Mouse (Mus musculus): Measurements from ENCODE around the gene Zc3h12c.
A peak's percentile ranks its signal among the peaks of the same experiment; 100 is the strongest.

Zc3h12c gene

GRCm38 (mm10) chr9:52167863-52168685 lies at the start of gene Zc3h12c:
Gene Zc3h12c (minus strand): TSS chr9:52168572.
- peak; percentile 10 for DNase-seq (ENCODE audit: low spot score)

DNA sequence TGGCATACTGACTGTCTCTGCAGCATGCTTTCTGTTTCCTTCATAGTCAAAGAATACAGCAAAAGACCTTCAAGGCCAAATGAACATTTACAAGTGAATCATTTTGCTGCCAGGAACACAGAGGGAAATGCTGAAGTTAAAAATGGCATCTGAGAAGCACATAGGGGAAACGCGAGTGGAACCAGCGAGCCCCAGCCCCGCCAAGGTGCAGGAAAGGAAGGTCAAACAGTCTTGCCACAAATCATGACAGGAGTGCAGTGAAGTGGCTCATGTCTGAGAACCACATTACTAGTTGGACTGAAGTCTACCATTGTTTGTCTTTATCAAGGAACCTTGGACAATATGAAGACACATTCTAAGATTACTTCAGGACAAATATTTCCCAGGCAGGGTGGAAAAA lies 49.3 kb upstream of the Zc3h12c start:
- no peak for DNase-seq (ENCODE audit: low spot score)

GRCm38 (mm10) chr9:52215291-52215690 lies 46.9 kb upstream of the Zc3h12c start:
- no peak for DNase-seq (ENCODE audit: low spot score)

DNA sequence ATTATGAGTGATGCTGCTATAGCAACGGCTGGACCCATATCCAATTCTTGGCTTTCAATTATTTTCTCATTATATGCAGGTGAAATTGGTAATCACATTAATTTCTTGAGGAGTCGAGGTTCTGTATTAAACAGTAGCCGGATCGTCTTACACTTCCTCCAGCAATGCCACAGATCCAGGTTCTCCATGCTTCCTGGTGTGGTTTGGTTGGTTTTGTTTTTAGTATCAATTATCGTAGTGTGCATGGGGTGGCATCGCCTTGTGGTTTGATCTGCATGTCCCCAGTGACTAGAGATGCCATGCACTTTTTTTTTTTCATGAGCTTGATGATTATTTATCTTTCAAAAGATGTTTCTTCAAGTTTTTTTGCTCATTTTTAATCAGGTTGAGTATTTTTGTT lies 44.0 kb upstream of the Zc3h12c start:
- no peak for DNase-seq (ENCODE audit: low spot score)

GRCm38 (mm10) chr9:52208510-52209030 lies 40.2 kb upstream of the Zc3h12c start:
- DNase-seq (ENCODE audit: low spot score): no peak

DNA sequence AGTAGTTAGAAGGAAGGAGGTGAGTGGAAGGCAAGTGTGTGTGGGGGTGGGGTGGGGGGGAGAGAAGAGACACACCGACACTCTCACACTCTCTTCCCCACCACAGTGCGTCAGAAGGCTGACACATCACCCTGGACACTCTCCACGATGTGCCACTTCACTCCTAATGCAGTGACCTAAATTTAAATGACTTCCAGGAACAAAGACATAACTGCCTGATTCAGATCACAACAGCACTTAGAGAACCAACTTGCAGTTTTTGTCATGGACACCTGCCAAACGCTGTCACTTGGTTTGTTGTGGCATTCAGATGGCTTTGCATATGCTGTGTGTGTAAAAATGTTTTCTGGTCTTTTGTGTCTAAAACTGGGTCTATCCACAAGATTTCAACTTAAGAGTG lies 34.8 kb upstream of the Zc3h12c start:
- no peak for DNase-seq (ENCODE audit: low spot score)

- no peak for DNase-seq (ENCODE audit: low spot score)
These were observed 31.9 kb upstream of the Zc3h12c start for GRCm38 (mm10) chr9:52200271-52200670.

- no peak for DNase-seq (ENCODE audit: low spot score)
These were observed 27.5 kb upstream of the Zc3h12c start for GRCm38 (mm10) chr9:52195853-52196252.

- no peak for DNase-seq (ENCODE audit: low spot score)
These were observed 25.5 kb upstream of the Zc3h12c start for GRCm38 (mm10) chr9:52193851-52194250.

GRCm38 (mm10) chr9:52190907-52191306 lies 22.5 kb upstream of the Zc3h12c start:
- no peak for DNase-seq (ENCODE audit: low spot score)

DNA sequence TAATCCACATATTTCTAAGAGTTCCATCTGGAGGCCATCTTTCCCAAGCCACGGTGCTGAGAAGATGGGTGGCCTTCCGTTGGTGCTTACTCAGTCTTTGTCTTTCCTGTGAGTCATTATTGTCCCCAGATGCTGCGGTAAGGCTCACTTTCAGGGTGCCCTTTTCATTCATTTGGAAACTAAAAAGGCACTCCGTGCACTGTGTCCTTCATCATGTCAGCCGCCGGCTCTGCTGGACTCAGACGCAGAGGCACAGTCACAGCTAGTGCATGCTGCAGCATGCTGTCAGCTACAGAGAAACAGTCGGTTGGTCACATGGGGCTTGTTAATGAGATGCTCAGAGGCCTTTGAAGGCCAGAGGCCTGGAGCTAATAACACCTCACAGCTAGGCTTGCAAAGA lies 19.7 kb upstream of the Zc3h12c start:
- no peak for DNase-seq (ENCODE audit: low spot score)

- DNase-seq (ENCODE audit: low spot score): no peak
These were observed 18.0 kb upstream of the Zc3h12c start for GRCm38 (mm10) chr9:52186296-52186941.

DNA sequence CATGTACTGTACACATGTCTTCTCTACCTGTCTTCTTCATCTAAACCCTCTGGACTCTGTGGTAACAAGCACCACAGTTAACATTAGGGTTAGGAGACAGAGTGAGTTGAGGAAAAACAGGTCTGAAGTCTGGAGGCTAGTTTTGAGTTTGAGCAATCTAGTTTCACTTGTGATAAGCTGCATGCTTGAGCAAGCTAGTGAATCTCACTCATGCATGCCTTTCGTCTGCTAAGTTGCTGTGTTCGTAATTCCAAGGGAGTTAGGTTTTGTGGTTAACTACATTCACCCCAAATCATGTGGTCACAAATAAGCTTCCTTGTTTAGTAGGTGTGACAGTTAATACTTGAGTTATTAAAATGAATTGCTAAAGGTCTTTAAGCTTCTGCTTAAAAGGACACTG lies 13.0 kb upstream of the Zc3h12c start:
- DNase-seq (ENCODE audit: low spot score): no peak

DNA sequence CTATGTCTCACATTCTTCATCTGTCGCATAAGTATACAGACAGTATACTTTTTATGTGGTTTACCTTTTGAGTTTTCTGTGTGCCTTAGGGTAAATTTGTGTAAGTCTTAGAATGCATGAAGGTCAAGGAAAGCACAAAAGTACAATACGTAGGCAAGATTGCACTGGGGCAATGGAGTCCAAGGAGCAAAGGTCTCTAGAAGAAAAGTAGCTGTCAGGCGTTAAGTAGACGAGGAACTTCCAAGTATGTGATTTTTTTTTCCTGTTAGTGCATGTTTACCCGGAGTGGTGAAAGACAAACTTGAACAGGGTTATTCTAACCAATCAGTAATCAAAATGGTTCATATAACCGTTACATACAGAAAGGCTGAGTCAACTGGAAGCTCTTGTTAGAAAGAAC lies 12.5 kb upstream of the Zc3h12c start:
- DNase-seq (ENCODE audit: low spot score): no peak

DNA sequence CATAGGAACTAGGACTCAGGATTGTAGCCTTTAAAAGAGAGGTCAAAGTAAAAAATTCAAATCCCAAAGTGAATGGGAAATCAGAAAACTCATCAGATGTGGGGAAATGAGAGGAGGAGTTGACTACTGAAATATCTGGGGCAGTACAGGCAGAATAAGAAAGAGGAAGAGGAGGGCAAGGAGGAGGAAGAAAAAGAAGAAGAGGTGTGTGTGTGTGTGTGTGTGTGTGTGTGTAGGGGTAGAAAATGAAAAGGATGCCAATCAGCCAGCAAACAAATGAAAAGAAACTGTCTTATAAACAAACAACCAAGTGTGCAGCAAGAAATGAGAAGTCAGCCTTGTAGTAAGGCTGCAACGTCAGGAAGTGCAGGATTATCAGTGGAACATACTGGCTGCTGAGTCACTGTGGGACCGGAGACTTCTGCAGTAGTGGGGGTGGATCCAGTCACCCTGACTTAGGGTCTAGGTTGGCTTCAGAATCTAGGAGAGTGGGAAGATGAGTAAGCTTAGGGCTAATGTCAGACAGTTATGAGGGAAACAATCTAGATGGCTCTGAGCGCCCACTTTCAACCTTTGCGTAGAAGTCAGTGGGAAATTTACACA lies 7.0 kb upstream of the Zc3h12c start:
- DNase-seq (ENCODE audit: low spot score): no peak

GRCm38 (mm10) chr9:52174671-52175111 lies 6.3 kb upstream of the Zc3h12c start:
- DNase-seq (ENCODE audit: low spot score): no peak

- no peak for DNase-seq (ENCODE audit: low spot score)
These were observed 5.6 kb upstream of the Zc3h12c start for GRCm38 (mm10) chr9:52173937-52174336.

DNA sequence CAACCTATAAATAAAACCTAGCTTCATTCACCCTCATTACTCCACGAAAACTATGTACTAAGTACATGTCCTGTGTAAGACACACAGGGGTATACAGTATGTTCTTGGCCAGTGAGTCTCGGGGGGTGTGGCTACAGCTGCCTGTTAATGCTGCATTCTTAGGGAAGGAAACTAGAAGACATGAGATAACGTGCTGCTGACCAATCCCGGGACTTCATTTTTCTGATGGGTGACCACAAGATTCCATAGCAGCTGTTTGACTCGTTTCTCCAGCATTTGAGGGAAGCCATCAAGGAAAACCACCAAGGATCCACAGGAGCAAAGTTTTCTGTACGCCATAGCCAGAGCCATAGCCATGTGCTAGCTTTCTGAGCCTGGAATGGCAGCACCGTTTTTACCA lies 4.2 kb upstream of the Zc3h12c start:
- no peak for DNase-seq (ENCODE audit: low spot score)

GRCm38 (mm10) chr9:52170671-52171070 lies 2.3 kb upstream of the Zc3h12c start:
- no peak for DNase-seq (ENCODE audit: low spot score)

DNA sequence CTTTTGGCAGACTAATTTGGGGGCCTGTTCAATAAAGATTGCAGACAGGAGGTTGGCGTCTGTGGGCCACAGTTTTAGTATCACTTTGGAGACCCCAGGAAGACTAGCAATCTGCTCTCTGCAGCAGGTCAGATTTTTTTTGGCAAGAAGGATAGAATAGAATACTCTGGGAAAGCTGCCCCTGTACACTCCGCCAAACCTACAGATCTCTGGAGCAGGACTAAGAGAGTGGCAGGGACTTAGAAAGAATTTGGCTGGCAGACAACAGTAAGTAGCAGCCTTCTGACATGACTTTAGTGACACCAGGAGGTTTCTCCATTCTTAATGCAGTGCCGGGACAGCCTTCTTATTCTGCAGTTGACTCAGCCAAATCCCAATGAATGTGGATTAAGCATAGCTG lies 1.8 kb upstream of the Zc3h12c start:
- DNase-seq (ENCODE audit: low spot score): no peak

GRCm38 (mm10) chr9:52168686-52169270 lies 406 bp upstream of the Zc3h12c start:
- DNase-seq (ENCODE audit: low spot score): peak; percentile 24

DNA sequence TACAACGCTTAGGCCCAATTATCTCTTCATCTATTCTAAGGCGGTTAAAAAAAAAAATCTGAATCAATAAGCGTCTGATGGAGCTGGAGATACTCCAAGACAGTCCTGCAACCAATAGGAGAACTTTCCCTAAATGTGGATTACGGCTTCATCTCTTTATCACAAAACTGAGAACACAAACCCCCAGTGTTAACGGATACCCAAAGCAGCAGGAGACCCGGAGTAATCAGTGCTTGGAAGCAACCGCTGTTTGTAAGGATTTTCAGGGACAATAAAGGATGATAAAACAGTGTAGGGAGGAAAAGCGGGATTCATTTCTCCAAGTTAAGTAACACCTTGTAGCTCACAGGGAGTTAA lies 888 bp downstream of the Zc3h12c start:
- DNase-seq (ENCODE audit: low spot score): no peak

DNA sequence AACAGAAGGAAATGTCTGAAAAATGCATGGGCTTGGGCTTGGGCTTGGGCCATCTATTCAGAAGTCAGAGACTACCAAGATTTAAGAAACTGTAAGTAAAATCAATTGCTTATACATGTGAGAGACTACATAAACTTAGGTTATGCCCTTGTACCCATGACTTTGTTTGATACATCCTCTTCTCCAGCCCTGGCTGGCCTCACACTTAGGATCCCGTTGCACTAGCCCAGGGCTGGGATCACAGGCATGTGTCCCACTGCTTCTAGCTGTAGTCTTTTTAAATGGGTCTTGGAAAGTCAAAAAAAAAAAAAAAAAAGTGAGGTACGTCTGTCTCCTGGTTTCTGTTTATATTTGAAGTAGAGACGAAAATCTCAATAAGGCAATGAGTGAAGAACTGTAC lies 1.3 kb downstream of the Zc3h12c start:
- DNase-seq (ENCODE audit: low spot score): no peak

All from spleen, adult 12 weeks (tissue).